Mouse (Mus musculus) cortical plate, adult 2 months (tissue): Measurements from ENCODE around the gene Kcnj6.

Experiments used
- CTCF ChIP-seq: fragments of 200-500 bp; IDR thresholded peaks from 2 replicates; pipeline ENCODE4 v1.5.1; 2011; ENCODE audit warnings: mild to moderate bottlenecking, control low read depth, low read length; ENCODE audit not compliant: insufficient read depth; ENCODE audit errors: extremely low read depth
- POLR2A ChIP-seq: fragments of 200-500 bp; IDR thresholded peaks from 2 replicates; pipeline ENCODE4 v1.6.1; 2011; ENCODE audit warnings: mild to moderate bottlenecking, low read length, control low read depth; ENCODE audit not compliant: insufficient read depth; ENCODE audit errors: extremely low read depth

DNA sequence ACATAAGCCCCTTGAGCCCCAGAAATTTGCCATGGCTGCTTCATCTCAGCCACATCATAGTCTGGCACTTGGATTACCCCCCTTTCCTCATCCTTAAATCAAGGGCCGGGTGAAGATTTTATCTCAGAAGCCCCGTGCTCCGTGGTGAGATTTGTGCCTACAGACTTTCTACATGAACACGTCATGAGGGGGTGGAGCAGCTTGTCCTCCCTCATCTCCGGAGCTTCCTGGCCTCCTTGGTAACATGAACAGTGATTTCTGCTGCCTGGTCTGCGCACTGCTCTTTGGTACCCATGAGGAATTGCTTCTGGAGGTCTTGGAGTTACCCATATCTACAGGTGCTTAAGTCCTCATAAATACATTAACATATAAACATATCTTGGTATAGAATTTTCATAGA, 172.2 kb downstream of the Kcnj6 start:
- no peak for TF ChIP-seq POLR2A
- no peak for TF ChIP-seq CTCF
